Mouse (Mus musculus) layer of hippocampus, postnatal 10 days (tissue): Measurements from ENCODE around the gene Pmpcb. TPM values are rescaled to one million over a fixed set of nuclear protein-coding genes. Genes with fewer than 3 reads are reported as not detected.

ENCODE experiments used
- DNase-seq, 2 experiments: peaks; one replicate each; pipeline ENCODE4 v3.0.0; 2021; ENCODE audit warnings: low spot score in 2 of 2
- total RNA-seq, 2 experiments: library from RNA; stranded (reverse); gene quantifications; 2 replicates each; pipeline ENCODE4 v1.2.3; 2021

Pmpcb gene
- total RNA-seq, 2 experiments from 2014 or later: 64.6 to 66.2 TPM

DNA sequence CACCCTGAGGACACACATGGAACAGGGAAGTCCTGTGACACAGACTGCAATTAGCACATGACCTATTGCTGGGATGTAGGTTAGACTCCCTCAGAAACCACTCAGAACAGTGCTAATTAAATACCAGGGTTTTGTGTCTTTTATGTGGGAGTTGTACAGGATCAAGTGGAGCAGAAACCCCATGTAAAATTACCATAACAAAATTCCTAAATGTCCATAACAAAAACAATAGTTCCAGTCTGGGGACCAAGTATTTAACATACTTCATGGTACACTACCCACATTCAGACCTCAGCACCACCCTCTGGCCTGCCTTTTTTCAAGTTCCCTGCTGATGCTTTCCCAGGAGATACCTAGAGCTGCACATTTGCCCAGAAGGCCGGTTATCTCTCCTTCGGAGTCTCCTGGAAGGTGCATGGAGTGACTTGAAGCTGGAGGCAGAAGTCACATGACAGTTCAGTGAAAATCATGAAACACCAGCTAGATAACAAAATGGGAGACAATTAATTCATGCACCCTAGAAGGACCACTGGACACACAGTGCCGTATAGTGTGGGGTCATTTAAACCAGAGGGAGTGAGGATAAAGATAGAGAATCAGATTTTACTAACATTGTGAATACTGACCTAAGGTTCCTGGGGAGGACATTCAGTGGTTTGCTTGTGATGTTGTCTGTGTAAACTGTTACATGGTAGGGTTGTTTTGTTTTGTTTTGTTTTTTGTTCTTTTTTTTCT, 4.6 kb upstream of the Pmpcb start:
- no peak for DNase-seq

DNA sequence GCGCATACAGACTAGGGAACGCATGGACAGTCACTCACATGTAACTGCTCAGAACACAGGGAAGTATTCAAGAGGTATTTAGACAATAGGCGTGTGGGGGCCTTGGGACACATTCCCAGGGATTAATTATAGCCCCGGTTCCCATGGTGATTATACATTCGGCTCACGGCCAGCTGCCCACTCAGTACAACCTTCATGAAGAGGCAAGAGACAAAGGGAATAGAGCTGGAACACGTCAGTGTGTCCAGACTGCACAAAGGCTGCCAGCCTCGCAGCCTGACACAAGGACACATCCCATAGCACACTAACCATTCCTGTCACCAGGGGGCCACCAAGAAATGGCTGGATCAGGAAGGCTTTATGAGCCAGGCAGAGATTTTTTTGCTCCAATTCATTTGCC, 4.0 kb upstream of the Pmpcb start:
- DNase-seq: peak; percentile 71 to 76

DNA sequence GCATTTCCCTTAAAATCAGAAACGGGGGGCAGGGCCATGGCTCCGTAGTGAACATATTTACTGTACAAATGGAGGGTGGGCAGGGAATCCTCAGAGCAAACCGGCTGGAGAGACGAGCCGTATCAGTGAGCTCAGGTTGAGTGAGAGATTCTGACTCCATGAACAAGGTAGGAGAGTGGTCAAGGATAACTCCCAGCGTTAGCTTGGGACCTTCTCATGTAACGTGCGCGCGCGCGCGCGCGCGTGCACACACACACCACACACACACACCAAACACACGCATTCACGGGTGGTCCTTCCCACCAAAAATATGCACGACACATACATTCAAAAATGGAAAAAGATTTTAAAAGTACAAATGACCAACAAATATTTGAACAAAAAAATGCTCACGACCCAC, 1.8 kb upstream of the Pmpcb start:
- no peak for DNase-seq

DNA sequence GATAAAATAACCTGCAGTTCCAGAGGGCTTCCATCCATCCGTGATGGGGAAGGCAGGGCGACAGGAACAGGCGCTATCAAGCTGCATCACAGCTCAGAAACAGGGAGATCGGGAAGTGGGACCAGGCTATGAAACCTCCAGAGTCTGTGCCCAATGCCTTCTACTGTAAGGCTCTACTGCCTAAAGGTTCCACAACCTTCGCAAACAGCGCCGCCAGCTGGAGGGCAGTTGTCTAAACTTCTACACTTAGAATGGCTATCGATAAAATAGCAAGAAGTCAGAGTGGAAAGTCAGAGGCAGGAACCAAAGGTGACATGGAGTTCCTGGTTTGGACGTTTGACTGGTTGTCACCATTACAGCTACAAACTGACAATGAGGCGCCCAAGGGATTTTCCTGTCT, 1.4 kb upstream of the Pmpcb start:
- peak; percentile 73 for DNase-seq

DNA sequence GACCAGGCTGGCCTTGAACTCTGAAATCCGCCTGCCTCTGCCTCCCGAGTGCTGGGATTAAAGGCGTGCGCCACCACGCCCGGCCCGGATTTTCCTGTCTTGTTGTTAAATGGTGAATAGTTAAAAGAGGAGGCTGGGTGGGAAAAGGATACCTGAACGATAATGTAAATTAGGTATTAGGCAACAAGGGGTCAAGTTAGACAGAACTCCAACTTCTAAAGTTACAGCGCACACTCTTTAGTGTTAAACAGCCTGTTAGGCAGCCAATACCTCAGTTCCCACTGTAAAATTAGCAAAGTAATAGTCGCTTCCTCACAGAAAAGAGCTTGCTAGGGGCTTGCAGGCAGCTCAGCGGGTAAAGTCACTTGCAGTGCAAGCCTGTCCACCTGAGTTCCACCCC, 895 bp upstream of the Pmpcb start:
- DNase-seq: no peak

DNA sequence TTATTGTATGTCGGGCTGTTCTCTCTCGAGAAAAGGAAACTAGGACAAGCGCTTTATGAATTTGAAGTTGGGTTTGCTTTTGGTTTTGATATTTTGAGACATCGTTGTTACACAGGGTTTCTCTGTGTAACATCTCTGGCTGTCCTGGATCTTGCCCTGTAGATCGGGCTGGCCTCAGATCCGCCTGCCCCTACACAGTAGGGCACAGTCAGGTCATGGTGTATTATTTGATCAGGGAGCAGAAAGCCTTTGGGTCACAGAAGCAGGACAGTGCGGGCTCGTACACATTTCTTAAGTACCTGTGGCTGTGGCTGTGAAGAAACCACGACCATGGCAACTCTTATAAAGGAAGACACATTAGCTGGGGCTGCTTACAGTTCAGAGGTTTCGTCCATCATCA, 679 bp downstream of the Pmpcb start:
- no peak for DNase-seq

DNA sequence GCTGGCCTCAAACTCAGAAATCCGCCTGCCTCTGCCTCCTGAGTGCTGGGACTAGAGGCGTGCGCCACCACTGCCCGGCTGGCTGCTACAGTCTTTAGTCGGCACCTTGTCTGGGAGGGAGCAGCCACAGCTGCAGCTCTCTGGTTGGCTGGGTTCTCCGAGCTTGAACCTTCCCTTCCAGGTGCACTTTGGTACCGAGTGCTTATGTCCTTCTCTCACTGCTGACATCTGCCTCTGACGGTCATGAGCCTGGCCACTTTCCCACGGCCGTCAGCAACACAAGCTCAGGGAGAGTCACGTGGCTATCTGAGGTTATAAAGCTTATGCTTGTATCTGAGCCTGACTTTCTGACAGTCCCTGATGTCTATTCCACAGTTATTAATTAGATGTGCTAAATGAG, 2.2 kb downstream of the Pmpcb start:
- no peak for DNase-seq

DNA sequence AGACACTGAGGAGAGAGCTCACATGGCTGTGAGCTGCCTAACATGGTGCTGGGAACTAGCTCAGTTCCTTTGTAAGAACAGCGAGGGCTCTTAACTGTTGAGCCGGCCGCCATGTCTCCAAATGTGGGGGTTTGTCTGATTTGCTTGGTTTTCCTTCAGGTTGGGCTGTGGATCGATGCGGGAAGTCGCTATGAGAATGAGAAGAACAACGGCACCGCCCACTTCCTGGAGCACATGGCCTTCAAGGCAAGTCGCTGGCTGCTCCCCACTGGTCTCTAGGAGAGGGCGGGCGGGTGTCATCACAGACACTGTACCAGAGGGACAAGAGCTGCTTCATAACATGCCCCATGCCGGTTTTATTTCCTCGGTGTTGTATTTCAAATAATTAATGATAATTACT, 2.9 kb downstream of the Pmpcb start:
- no peak for DNase-seq

DNA sequence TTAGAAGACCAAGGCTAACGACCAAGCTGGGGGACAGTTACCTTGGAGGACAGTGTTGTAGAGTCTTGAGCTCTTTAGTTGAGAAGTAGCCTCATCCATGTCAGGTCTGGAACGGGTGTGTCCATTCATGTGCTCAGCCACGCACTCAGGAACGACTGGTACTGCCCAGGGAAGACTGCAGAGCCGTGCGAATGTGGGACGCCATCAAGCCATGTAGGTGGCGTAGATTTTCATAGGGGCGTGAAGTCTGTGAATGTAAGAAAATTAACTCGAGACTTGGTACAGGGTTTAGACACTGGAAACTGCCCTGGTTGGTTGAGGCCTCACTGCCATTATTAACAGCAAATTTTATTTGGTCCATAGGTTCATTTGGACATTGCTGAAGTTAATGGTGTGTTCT, 6.7 kb downstream of the Pmpcb start:
- no peak for DNase-seq

DNA sequence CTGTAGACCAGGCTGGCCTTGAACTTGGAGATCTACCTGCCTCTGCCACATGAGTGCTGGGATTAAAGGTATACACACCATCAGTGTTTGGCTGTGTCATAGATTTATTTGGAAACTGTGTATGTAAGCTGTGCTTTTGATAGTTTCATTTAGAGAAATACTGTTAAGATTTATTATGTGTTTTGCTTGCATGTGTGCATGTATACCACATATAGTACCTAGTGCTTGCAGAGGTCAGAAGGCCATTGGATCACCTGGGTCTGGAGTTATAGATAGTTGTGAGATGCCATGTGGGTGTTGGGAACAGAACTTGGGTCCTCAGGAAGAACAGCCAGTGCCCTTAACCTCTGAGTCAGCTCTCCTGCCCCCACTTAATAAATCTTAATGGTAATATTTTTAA, 7.7 kb downstream of the Pmpcb start:
- DNase-seq: no peak

DNA sequence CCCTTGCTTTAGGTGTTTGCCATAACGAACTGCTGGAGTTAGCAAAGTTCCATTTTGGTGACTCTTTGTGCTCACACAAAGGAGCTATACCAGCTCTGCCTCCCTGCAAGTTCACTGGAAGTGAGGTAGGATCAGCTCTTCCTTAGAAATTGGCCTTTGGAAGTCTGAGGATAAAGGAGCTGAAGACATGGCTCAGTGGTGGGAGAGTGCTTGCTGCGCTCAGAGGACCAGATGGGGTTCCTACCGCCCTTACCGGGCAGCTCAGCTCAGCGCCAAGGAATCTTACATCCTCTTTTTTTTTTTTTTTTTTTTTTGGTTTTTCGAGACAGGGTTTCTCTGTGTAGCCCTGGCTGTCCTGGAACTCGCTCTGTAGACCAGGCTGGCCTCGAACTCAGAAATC, 9.0 kb downstream of the Pmpcb start:
- no peak for DNase-seq

DNA sequence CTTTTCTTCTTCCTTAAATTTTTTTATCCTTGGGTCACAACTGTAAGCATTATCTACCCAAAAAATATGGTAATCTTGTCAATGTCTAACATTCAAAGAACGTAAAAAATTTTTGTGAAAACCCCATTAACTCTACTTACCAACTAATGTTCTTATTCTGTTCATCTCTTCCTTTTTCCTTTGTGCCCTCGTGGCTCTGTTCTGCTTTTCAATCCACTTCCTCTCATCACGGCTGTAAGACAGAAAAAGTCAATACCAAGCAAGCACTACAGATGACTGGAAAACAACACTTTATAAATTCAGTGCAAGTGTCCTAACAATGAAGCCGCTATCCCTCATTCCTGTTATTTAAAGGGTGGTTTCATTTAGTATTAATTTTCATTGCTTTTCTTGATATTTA, 31.6 kb downstream of the Pmpcb start:
- no peak for DNase-seq

DNA sequence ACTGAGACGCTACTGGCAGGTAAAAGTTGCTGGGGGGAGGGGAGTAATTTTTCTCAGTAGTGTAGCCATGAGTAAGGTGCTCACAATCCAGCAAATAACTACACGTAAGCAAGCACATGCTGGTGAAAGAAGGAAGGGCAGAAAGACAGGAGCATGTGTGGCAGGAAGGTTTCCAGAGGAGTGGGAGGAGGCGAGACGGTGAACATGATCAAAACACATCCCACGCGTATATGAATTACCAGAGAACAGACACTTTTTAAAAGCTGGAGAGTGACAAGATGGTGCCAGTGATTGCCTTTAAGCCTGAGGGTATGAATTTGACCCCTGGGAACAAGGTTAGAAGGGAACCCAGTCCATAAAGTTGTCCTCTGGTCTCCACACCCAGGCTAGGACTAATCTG, 32.9 kb downstream of the Pmpcb start:
- DNase-seq: no peak

DNA sequence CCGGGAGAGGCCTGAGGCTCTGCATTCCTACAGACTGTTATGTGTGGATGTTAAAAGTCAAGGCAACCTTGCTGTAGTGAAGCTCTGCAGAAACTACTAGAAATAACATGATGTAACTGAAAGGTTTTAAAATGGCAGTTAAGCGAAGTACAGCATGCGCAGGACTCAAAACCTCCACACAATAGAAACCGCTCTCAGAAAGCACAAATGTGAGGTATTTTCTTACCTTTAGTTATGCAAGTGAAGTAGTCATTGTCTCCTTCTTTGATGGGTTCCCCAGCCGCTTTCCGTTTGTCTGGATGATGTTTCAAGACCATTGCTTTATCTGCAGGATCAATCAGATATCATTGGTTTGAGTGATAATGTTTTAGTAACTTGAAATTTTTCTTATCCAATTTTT, 39.5 kb downstream of the Pmpcb start:
- no peak for DNase-seq

DNA sequence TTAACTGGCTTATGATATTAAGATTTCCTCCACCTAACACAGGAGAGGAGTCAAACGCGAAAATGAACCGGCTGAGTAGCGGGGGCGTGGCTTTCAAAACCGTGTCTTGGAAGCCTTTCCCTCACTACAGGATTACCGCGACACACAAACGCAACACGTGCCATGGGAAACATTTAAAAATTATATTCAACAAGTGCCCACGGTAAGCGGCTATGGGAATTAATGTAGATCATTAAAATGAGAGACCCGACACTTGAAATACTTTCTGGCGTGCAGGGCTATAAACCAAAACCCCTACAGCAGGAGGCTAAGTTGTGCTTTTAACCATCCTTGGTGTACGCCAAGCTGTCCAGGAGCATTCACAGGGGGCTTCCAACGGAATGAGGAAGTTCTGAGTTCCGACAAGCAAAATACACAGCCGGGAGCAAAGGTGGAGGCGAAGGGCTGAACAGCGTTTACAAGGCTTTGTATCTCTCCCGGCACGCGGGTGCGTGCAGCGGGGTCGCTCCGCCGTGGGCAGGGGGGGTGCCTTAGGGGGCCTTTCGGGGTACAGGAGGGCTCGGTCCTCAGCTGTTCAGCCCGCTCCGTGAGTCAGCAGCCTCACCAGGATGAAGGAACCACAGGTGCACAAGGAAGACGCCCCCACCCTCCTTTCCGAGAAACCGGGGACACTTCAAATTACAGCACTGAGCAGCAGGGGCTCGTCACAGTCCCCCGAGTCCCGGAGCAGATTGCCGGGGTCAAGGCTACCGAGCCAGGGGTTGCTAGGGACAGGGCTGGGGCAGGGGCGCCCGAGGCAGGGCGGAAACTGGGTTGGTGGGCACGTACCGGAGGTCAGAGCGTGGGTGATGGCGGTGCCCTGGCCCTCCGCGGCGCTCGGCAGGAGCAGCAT, 47.5 kb downstream of the Pmpcb start:
- no peak for DNase-seq

DNA sequence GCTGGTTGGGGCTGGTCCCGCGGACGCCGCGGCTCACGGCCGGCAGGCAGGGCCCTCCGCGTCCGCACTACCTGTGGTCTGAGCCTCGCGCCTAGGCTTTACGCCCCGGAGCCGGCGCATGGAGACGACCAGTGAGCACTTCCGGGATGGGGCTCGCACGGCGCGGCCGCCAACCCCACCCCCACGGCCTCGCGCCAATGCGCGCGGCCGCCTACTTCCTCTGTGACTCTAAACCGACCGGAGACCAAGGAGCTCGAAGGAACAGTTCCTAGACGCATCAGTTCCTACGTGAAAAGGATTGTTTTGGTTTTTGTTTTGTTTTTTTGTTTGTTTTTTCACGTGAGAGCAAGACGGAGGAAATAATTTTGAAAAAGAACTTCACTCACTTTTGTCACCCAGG, 48.1 kb downstream of the Pmpcb start, which contains the start of the genes Dnajc2 and Psmc2:
Gene Dnajc2 (minus strand): TSS at position 199 of the 400 bp plus-strand sequence.
Gene Psmc2 (plus strand): TSS at position 231 of the 400 bp plus-strand sequence.
- peak; percentile 85 to 91 for DNase-seq

DNA sequence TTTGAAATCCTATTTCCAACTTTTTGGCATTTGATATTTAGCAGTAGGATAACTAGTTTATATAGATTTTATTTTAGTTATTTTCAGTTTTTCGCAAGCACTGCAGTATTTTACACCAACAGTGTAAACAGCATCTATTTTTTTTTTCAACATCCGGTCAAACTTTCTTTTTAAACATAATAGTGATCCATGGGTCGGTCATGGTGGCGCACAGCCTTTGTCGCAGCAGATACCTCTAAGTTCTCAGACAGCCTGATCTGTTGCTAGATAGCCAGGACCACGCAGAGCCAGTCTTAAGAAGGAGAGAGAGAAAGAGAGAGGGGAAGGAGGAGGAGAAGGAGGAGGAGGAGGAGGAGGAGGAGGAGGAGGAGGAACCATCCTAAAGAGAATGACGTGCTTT, 48.8 kb downstream of the Pmpcb start:
- no peak for DNase-seq

DNA sequence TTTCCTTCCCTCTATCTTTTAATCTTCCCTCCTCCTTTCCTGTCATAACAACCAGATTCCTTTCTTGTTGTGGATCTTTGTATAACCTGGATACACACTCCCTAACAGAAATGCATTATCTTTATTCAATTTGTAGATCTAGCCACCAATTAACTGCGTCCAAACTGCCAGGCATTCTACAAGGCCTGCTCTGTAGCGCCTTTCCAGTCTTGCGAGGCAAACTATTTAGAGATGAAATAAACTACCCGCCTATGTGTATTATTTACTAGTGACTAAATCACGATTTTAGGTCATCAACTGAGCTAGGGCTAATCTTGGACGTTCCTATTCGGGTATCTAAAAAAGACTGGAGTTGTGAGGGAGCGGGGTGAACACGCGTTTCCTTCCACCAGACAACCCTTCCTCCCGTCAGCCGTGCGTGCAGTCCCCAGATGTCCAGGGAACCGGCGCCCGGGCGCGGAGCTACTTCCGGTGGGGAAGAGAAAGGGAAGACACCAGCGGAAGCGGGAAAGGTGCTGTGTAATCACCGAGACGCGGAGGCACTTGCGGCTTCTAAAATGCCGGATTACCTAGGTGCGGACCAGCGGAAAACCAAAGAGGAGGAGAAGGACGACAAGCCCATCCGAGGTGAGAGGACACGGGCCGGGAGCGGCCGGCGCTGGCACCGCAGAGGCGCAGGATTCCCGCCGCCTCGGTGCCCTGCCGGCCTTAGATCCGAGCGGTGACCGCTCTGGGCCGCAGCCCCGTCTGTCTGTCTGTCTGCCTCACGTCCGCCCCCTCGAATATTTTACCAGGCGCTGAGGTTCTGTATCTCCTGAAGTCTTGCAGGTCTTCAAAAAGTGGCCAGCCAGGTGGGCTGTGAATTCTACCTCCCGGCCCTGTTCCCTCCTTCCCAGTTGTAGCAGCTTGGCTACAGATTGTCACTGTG, 49.6 kb downstream of the Pmpcb start:
- peak; percentile 94 to 95 for DNase-seq

DNA sequence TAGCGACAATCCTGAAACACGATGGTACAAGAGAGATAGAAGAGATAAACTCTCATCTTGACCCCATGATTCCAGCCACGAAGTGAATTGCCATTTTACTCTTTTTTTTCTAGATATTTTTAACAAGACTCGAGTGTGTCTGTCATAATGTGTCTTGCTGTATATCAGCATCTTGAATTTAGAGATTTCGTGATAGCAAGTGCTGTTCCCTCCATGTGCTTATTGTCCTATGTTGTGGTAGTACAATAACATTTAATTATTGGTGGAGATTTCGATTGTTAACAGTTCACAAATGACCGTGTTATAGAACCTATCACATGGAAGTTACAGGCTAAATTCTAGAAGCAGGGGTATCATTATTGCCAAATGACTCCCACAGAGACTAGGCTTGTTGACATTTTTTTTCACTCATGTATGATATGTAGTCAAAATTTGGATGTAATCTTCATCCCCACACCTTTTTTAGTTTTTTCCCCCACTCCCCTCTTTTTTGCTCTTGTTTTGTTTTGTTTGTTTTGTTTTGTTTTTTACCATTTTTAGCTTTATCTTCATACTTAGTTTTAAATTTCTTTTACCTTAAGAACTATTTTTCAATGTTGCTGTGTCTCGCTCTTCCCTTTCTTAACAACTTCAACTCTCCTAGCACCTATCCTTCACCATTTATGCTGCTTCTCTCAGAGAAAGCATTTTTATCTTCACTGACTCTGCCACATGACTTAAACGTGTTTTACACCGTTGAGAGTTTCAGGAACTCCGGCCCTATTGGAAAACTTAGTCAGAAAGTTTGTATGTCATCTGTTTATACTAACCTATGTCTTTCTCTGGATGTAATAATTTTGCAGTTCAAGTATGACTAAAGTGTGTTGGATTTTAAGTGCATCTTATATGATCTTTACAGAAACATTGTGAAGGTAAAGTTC, 50.5 kb downstream of the Pmpcb start:
- DNase-seq: no peak

DNA sequence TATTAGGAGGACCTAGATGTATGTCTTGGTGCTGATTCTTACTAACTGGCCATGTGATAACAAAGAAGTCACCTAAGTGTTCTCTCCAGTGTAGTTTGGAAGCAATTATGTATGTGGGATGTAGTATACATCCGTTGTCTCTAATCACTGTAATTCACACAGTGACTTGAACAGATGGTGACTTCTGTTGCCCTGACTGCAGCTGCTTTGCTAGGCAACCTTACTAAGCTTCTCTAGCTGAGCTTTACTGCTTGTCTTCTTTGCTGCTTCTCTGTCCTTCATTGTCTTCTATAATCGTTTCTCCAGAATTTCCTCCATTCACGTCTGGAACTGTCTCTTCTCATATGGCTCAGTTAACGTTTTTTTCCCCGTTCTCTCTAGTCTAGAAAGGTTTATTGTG, 52.1 kb downstream of the Pmpcb start:
- no peak for DNase-seq
